Mouse (Mus musculus) intestine, embryonic 16.5 days (tissue): ENCODE data around the gene Irgq. TPM values are rescaled to one million over a fixed set of nuclear protein-coding genes. Genes with fewer than 3 reads are reported as not detected.
"Not testable (repeated sequence)": the region's sequence is repeated elsewhere in the genome, so short reads cannot be mapped to it uniquely, and the experiment has no call there.

Source experiments
- ATAC-seq: fragments of 200-750 bp; cut with Nextera tagmentation; 2 replicates; pipeline ENCODE4 v1.8.0; 2017; ENCODE audit warnings: moderate TSS enrichment, moderate library complexity
- H3K27ac ChIP-seq: fragments of 300-500 bp; sonication (generic); 2 replicates; pipeline ENCODE4 v1.5.1; 2014; ENCODE audit warnings: mild to moderate bottlenecking, low read length
- H3K27me3 ChIP-seq: fragments of 300-500 bp; sonication (generic); replicated peaks from 2 replicates; pipeline ENCODE4 v1.6.1; 2014; ENCODE audit warnings: low read length, control low read depth, mixed read lengths; ENCODE audit not compliant: control insufficient read depth, insufficient read depth
- H3K36me3 ChIP-seq: fragments of 300-500 bp; sonication (generic); 2 replicates; pipeline ENCODE4 v1.6.1; 2014; ENCODE audit warnings: low read length, control low read depth; ENCODE audit not compliant: control insufficient read depth, insufficient read depth
- H3K4me1 ChIP-seq: fragments of 300-500 bp; sonication (generic); 2 replicates; pipeline ENCODE4 v1.6.1; 2014; ENCODE audit warnings: low read length, control low read depth, mixed read lengths; ENCODE audit not compliant: control insufficient read depth, insufficient read depth
- H3K4me2 ChIP-seq: fragments of 300-500 bp; sonication (generic); 2 replicates; pipeline ENCODE4 v1.6.1; 2014; ENCODE audit warnings: low read depth, low read length, control low read depth
- H3K4me3 ChIP-seq: fragments of 300-500 bp; sonication (generic); 2 replicates; pipeline ENCODE4 v1.5.1; 2014; ENCODE audit warnings: mild to moderate bottlenecking, low read length
- H3K9ac ChIP-seq: fragments of 300-500 bp; sonication (generic); 2 replicates; pipeline ENCODE4 v1.6.1; 2014; ENCODE audit warnings: low read depth, low read length
- H3K9me3 ChIP-seq: fragments of 300-500 bp; sonication (generic); 2 replicates; pipeline ENCODE4 v1.6.1; 2016; ENCODE audit warnings: low read length, control low read depth; ENCODE audit not compliant: control insufficient read depth
- WGBS: fragments of 180-500 bp; shearing (Covaris S2); extraction: QIAGEN DNeasy Blood & Tissue Kit; methylation state at CpG from one replicate; pipeline ENCODE4 v1.1.7; 2014; 5-methylcytosine and 5-hydroxymethylcytosine counted together
- polyA plus RNA-seq: library from polyadenylated mRNA; unstranded; fragments of >200 nt; fragmentation: Nextera tagmentation; extraction: Ambion mirVana; gene quantifications from 2 replicates; pipeline ENCODE4 v1.2.1, GENCODE M21; 2015

The Irgq gene
- polyA plus RNA-seq, 1 experiment from 2014 or later = 3.3 TPM

- under 1% methylated on average over 81 of the region's 84 CpGs for WGBS
Observed at GRCm38 (mm10) chr7:24506838-24507725, 23.4 kb upstream of the Irgq start, which contains the start of gene Zfp428. Zfp428 (plus strand) TSS chr7:24507006.

GRCm38 (mm10) chr7:24507726-24508114 is 22.8 kb upstream of the Irgq start:
- H3K9me3 ChIP-seq = no peaks in the 10 kb centered on the region
- H3K4me3 ChIP-seq = peak overlapping the region; percentile 72
- H3K9ac ChIP-seq = peak overlapping the region; percentile 92
- under 1% methylated on average over 20 of the region's 20 CpGs for WGBS
- peak; percentile 42 for ATAC-seq
- no peaks in the 10 kb centered on the region for H3K27me3 ChIP-seq
- H3K4me1 ChIP-seq = peaks cover 37% of the 10 kb centered on the region
- peak overlapping the region; percentile 89 for H3K4me2 ChIP-seq
- H3K27ac ChIP-seq = peak overlapping the region; percentile 97
- H3K36me3 ChIP-seq = no peaks in the 10 kb centered on the region

More at GRCm38 (mm10) chr7:24506838-24507725, 23.4 kb upstream of the Irgq start, which contains the start of gene Zfp428:
- Histone ChIP-seq H3K36me3 (no peaks in the 10 kb centered on the region), H3K9ac (peak within 1 kb of the TSS; percentile 92), H3K4me2 (peak within 1 kb of the TSS; percentile 89), H3K4me1 (peaks cover 37% of the 10 kb centered on the region), H3K27me3 (no peaks in the 10 kb centered on the region; the same call in 1 of the 2 replicates), H3K4me3 (peak within 1 kb of the TSS; percentile 72), H3K27ac (peak within 1 kb of the TSS; percentile 97), H3K9me3 (no peaks in the 10 kb centered on the region)
- peak; percentile 87 for ATAC-seq

DNA sequence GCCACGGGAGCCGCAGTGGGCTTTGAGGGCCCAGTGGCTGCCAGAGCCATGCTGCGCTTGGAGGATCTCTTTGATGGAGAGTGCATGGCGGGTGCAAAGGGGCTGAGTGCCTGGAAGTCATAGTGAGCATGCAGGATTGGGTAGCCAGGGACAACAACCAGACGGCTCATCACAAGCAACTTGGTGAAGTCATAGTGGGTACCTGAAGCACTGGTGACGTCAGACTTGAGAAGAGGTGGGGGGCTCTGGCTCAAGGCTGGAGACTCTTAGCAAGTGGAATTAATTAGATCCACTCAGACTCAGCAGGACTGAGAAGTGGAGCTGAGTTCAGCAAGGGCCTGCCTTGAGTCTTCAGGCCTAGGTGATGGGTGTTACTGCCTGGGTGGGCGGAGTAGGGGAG is 18.1 kb upstream of the Irgq start, which contains the start of gene AC161166.1:
Gene AC161166.1, minus strand, starts transcription at position 101 of the 400 bp plus-strand sequence.
- Histone ChIP-seq H3K4me3 (no peak within 1 kb of the TSS), H3K27ac (no peak within 1 kb of the TSS), H3K27me3 (no peaks in the 10 kb centered on the region), H3K4me1 (peaks cover 15% of the 10 kb centered on the region; the same call in 1 of the 2 replicates), H3K4me2 (no peak within 1 kb of the TSS), H3K36me3 (no peaks in the 10 kb centered on the region), H3K9ac (no peak within 1 kb of the TSS), H3K9me3 (no peaks in the 10 kb centered on the region)
- ATAC-seq = no peak
- 90% methylated on average over 7 of the region's 7 CpGs for WGBS

- H3K4me1 ChIP-seq, H3K27me3 ChIP-seq, H3K36me3 ChIP-seq, ATAC-seq, H3K4me2 ChIP-seq, H3K9ac ChIP-seq, H3K4me3 ChIP-seq, H3K27ac ChIP-seq, H3K9me3 ChIP-seq: not testable (repeated sequence)
- WGBS = 74% methylated on average over 8 of the region's 8 CpGs
Observed at GRCm38 (mm10) chr7:24516319-24516718, 14.2 kb upstream of the Irgq start.

- H3K4me2 ChIP-seq = no peak overlapping the region
- no peaks in the 10 kb centered on the region for H3K36me3 ChIP-seq
- H3K4me3 ChIP-seq = no peak overlapping the region
- H3K27me3 ChIP-seq = no peaks in the 10 kb centered on the region
- H3K27ac ChIP-seq = no peak overlapping the region
- 54% methylated on average over 5 of the region's 5 CpGs for WGBS
- no peak for ATAC-seq
- H3K4me1 ChIP-seq = no peaks in the 10 kb centered on the region
- H3K9ac ChIP-seq = no peak overlapping the region
- H3K9me3 ChIP-seq = no peaks in the 10 kb centered on the region
Observed at GRCm38 (mm10) chr7:24517077-24517476, 13.4 kb upstream of the Irgq start.

DNA sequence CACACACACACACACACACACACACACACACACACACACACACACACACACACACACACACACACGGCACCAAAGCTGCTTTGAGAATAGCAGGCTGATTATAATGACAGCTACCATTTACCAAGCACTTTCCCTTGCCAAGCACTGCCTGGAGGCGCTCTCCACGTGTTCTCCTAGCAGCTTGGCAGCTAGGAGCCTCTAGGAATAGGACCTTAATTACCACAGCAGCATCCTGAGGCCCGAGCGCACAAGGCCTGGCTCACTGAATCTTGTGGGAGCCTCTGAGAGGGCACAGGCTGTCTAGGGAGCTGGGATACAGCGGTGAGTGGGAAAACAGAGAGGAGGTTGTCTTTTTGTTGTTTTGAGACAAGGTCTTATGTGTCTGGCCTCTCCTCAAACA is 12.8 kb upstream of the Irgq start:
- H3K9me3 ChIP-seq = no peaks in the 10 kb centered on the region
- 65% methylated on average over 6 of the region's 6 CpGs for WGBS
- H3K4me3 ChIP-seq = no peak overlapping the region
- ATAC-seq = no peak
- H3K27ac ChIP-seq = no peak overlapping the region
- H3K36me3 ChIP-seq = no peaks in the 10 kb centered on the region
- H3K9ac ChIP-seq = no peak overlapping the region
- no peaks in the 10 kb centered on the region for H3K27me3 ChIP-seq
- no peaks in the 10 kb centered on the region for H3K4me1 ChIP-seq
- no peak overlapping the region for H3K4me2 ChIP-seq

DNA sequence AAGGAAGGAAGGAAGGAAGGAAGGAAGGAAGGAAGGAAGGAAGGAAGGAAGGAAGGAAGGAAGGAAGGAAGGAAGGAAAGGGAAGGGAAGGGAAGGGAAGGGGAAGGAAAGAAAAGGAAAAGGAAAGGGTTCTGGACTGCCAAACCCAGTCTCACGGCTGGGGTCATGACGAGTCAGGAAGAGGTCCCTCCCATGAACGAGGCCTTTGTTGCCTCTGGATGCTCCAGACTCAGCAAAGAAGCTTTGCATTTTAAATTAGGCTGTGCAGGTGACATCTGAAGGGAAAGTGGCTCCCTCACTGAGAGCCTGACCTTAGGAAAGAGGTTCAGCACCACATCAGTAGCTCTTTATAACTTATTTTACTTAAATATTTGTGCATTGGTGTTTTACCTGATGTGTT is 11.4 kb upstream of the Irgq start:
- Histone ChIP-seq H3K9ac (no peak overlapping the region), H3K9me3 (no peaks in the 10 kb centered on the region), H3K4me2 (no peak overlapping the region), H3K27me3 (no peaks in the 10 kb centered on the region), H3K27ac (no peak overlapping the region), H3K4me3 (no peak overlapping the region), H3K36me3 (no peaks in the 10 kb centered on the region), H3K4me1 (no peaks in the 10 kb centered on the region)
- no peak for ATAC-seq
- WGBS = 56% methylated on average over 3 of the region's 3 CpGs

DNA sequence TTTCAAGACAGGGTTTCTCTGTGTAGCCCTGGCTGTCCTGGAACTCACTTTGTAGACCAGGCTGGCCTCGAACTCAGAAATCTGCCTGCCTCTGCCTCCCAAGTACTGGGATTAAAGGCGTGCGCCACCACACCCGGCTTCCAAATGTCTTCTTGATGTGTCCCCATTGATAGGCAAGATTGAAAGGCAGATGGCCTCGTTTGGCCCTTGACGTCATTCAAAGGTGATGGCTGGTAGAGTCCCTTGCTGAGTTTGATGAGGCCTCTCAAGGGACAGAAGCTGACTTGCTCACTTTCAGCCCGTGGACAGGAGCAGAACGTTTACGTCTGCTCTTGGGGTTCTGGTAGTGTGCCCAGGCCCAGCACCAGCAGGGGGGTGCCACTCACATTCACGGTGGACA is 10.4 kb upstream of the Irgq start:
- not testable (repeated sequence) for ATAC-seq, H3K4me1 ChIP-seq, H3K9me3 ChIP-seq, H3K27ac ChIP-seq, H3K9ac ChIP-seq, H3K27me3 ChIP-seq, H3K4me2 ChIP-seq, H3K4me3 ChIP-seq, H3K36me3 ChIP-seq
- WGBS = 82% methylated on average over 10 of the region's 10 CpGs

- H3K9ac ChIP-seq = no peak overlapping the region
- 58% methylated on average over 5 of the region's 5 CpGs for WGBS
- H3K9me3 ChIP-seq = no peaks in the 10 kb centered on the region
- no peak overlapping the region for H3K27ac ChIP-seq
- H3K27me3 ChIP-seq = no peaks in the 10 kb centered on the region
- no peak for ATAC-seq
- no peak overlapping the region for H3K4me3 ChIP-seq
- no peaks in the 10 kb centered on the region for H3K36me3 ChIP-seq
- no peak overlapping the region for H3K4me2 ChIP-seq
- H3K4me1 ChIP-seq = no peaks in the 10 kb centered on the region
Observed at GRCm38 (mm10) chr7:24522805-24523204, 7.7 kb upstream of the Irgq start.
